Mouse (Mus musculus) neural tube, embryonic 13.5 days (tissue): ENCODE results near the gene Rbms1. TPM values are rescaled to one million over a fixed set of nuclear protein-coding genes. Genes with fewer than 3 reads are reported as not detected.

Experiments
- ATAC-seq: fragments of 200-750 bp; cut with Nextera tagmentation; 2 replicates; pipeline ENCODE4 v1.8.0; 2017; ENCODE audit warnings: low read depth, mild to moderate bottlenecking, moderate TSS enrichment, moderate library complexity
- H3K27ac ChIP-seq: fragments of 300-500 bp; sonication (generic); replicated peaks from 2 replicates; pipeline ENCODE4 v1.5.1; 2015; ENCODE audit warnings: moderate library complexity, mild to moderate bottlenecking, inconsistent platforms
- H3K27me3 ChIP-seq: fragments of 300-500 bp; sonication (generic); 2 replicates; pipeline ENCODE4 v1.6.1; 2015; ENCODE audit warnings: mild to moderate bottlenecking, inconsistent platforms
- H3K36me3 ChIP-seq: fragments of 300-500 bp; sonication (generic); 2 replicates; pipeline ENCODE4 v1.6.1; 2015; ENCODE audit warnings: mild to moderate bottlenecking, inconsistent platforms
- H3K4me1 ChIP-seq: fragments of 300-500 bp; sonication (generic); replicated peaks from 2 replicates; pipeline ENCODE4 v1.6.1; 2015; ENCODE audit warnings: inconsistent platforms
- H3K4me2 ChIP-seq: fragments of 300-500 bp; sonication (generic); 2 replicates; pipeline ENCODE4 v1.6.1; 2015; ENCODE audit warnings: inconsistent platforms, mild to moderate bottlenecking, moderate library complexity
- H3K4me3 ChIP-seq: fragments of 300-500 bp; sonication (generic); 2 replicates; pipeline ENCODE4 v1.5.1; 2015; ENCODE audit warnings: mild to moderate bottlenecking, inconsistent platforms
- H3K9ac ChIP-seq: fragments of 300-500 bp; sonication (generic); 2 replicates; pipeline ENCODE4 v1.6.1; 2015; ENCODE audit warnings: moderate library complexity, mild to moderate bottlenecking, inconsistent platforms
- H3K9me3 ChIP-seq: fragments of 300-500 bp; sonication (generic); 2 replicates; pipeline ENCODE4 v1.6.1; 2016; ENCODE audit warnings: inconsistent platforms
- WGBS: fragments of 180-500 bp; shearing (Covaris S2); methylation state at CpG from one replicate; pipeline ENCODE4 v1.1.7; 2015; 5-methylcytosine and 5-hydroxymethylcytosine counted together
- polyA plus RNA-seq: library from polyadenylated mRNA; unstranded; fragments of >200 nt; fragmentation: Nextera tagmentation; extraction: Ambion mirVana; gene quantifications from 2 replicates; pipeline ENCODE4 v1.2.1, GENCODE M21; 2015

Gene Rbms1
- polyA plus RNA-seq, 1 experiment from 2014 or later = 72.0 TPM

GRCm38 (mm10) chr2:60882202-60883042 lies 80.6 kb downstream of the Rbms1 start:
- no peak for ATAC-seq
- 66% methylated on average over 5 of the region's 5 CpGs for WGBS
- no peaks in the 10 kb centered on the region for H3K27me3 ChIP-seq
- H3K9ac ChIP-seq = peak overlapping the region; percentile 97
- no peaks in the 10 kb centered on the region for H3K9me3 ChIP-seq
- H3K27ac ChIP-seq = 0 out of 2 replicates have a peak overlapping the region, but pooled peaks have one; percentile 0
- H3K4me3 ChIP-seq = no peak overlapping the region
- H3K4me2 ChIP-seq = peak overlapping the region; percentile 85
- H3K36me3 ChIP-seq = no peaks in the 10 kb centered on the region
- H3K4me1 ChIP-seq = peaks cover 51% of the 10 kb centered on the region

GRCm38 (mm10) chr2:60881571-60882041 lies 81.4 kb downstream of the Rbms1 start:
- WGBS = 3% methylated on average over 23 of the region's 27 CpGs
- Histone ChIP-seq H3K9me3 (no peaks in the 10 kb centered on the region), H3K27me3 (no peaks in the 10 kb centered on the region), H3K36me3 (no peaks in the 10 kb centered on the region), H3K4me1 (peaks cover 59% of the 10 kb centered on the region), H3K4me3 (peak overlapping the region; percentile 93), H3K27ac (peak overlapping the region; percentile 90), H3K4me2 (peak overlapping the region; percentile 85), H3K9ac (peak overlapping the region; percentile 97)
- ATAC-seq = peak; percentile 79; the same call in 1 of the 2 replicates

- ATAC-seq = peak; percentile 91
- Histone ChIP-seq H3K4me1 (peaks cover 65% of the 10 kb centered on the region), H3K27me3 (no peaks in the 10 kb centered on the region), H3K9ac (peak overlapping the region; percentile 97), H3K36me3 (no peaks in the 10 kb centered on the region), H3K27ac (peak overlapping the region; percentile 90), H3K4me3 (peak overlapping the region; percentile 93), H3K4me2 (peak overlapping the region; percentile 85), H3K9me3 (no peaks in the 10 kb centered on the region)
- under 1% methylated on average over 44 of the region's 104 CpGs for WGBS
Observed at GRCm38 (mm10) chr2:60880789-60881570, 82.0 kb downstream of the Rbms1 start.

GRCm38 (mm10) chr2:60879966-60880788 lies 82.8 kb downstream of the Rbms1 start:
- Histone ChIP-seq H3K27ac (peak overlapping the region; percentile 42), H3K27me3 (no peaks in the 10 kb centered on the region), H3K4me2 (peak overlapping the region; percentile 85), H3K9ac (peak overlapping the region; percentile 97), H3K9me3 (no peaks in the 10 kb centered on the region), H3K4me1 (peaks cover 66% of the 10 kb centered on the region), H3K4me3 (peak overlapping the region; percentile 93), H3K36me3 (no peaks in the 10 kb centered on the region)
- WGBS = 2% methylated on average over 14 of the region's 14 CpGs
- no peak for ATAC-seq

- H3K27ac ChIP-seq = peak overlapping the region; percentile 18; the same call in 1 of the 2 replicates
- H3K9me3 ChIP-seq = no peaks in the 10 kb centered on the region
- peak overlapping the region; percentile 85 for H3K4me2 ChIP-seq
- peaks cover 61% of the 10 kb centered on the region for H3K4me1 ChIP-seq
- peak overlapping the region; percentile 93 for H3K4me3 ChIP-seq
- H3K36me3 ChIP-seq = no peaks in the 10 kb centered on the region
- ATAC-seq = no peak
- H3K27me3 ChIP-seq = no peaks in the 10 kb centered on the region
- peak overlapping the region; percentile 97 for H3K9ac ChIP-seq
- 34% methylated on average over 5 of the region's 5 CpGs for WGBS
Observed at GRCm38 (mm10) chr2:60879141-60879818, 83.7 kb downstream of the Rbms1 start.

GRCm38 (mm10) chr2:60877543-60878386 lies 85.2 kb downstream of the Rbms1 start:
- H3K4me2 ChIP-seq = peak overlapping the region; percentile 85
- WGBS = 82% methylated on average over 14 of the region's 14 CpGs
- ATAC-seq = no peak

GRCm38 (mm10) chr2:60876891-60877290 lies 86.1 kb downstream of the Rbms1 start:
- no peaks in the 10 kb centered on the region for H3K36me3 ChIP-seq
- H3K4me1 ChIP-seq = peaks cover 49% of the 10 kb centered on the region
- H3K9ac ChIP-seq = no peak overlapping the region
- H3K27ac ChIP-seq = no peak overlapping the region; the same call in 1 of the 2 replicates
- H3K4me2 ChIP-seq = no peak overlapping the region
- H3K27me3 ChIP-seq = no peaks in the 10 kb centered on the region
- H3K4me3 ChIP-seq = no peak overlapping the region
- ATAC-seq = no peak
- 49% methylated on average over 2 of the region's 2 CpGs for WGBS
- H3K9me3 ChIP-seq = no peaks in the 10 kb centered on the region

More at GRCm38 (mm10) chr2:60877543-60878386, 85.2 kb downstream of the Rbms1 start:
- Histone ChIP-seq H3K9ac (no peak overlapping the region), H3K27ac (no peak overlapping the region), H3K4me3 (no peak overlapping the region), H3K4me1 (peaks cover 53% of the 10 kb centered on the region), H3K27me3 (no peaks in the 10 kb centered on the region), H3K36me3 (no peaks in the 10 kb centered on the region), H3K9me3 (no peaks in the 10 kb centered on the region)

GRCm38 (mm10) chr2:60872095-60872811 lies 90.7 kb downstream of the Rbms1 start:
- WGBS = 74% methylated on average over 7 of the region's 7 CpGs
- Histone ChIP-seq H3K27ac (no peak overlapping the region), H3K4me2 (no peak overlapping the region), H3K36me3 (no peaks in the 10 kb centered on the region), H3K27me3 (no peaks in the 10 kb centered on the region), H3K4me1 (peaks cover 37% of the 10 kb centered on the region), H3K4me3 (no peak overlapping the region), H3K9ac (no peak overlapping the region), H3K9me3 (no peaks in the 10 kb centered on the region)
- ATAC-seq = no peak

- Histone ChIP-seq H3K4me3 (no peak overlapping the region), H3K4me2 (no peak overlapping the region), H3K36me3 (no peaks in the 10 kb centered on the region), H3K27me3 (no peaks in the 10 kb centered on the region), H3K9me3 (no peaks in the 10 kb centered on the region), H3K4me1 (peaks cover 32% of the 10 kb centered on the region), H3K9ac (no peak overlapping the region), H3K27ac (no peak overlapping the region)
- 22% methylated on average over 5 of the region's 5 CpGs for WGBS
- no peak for ATAC-seq
Observed at GRCm38 (mm10) chr2:60871001-60871400, 92.0 kb downstream of the Rbms1 start.

GRCm38 (mm10) chr2:60870450-60870849 lies 92.5 kb downstream of the Rbms1 start:
- Histone ChIP-seq H3K9ac (no peak overlapping the region), H3K9me3 (no peaks in the 10 kb centered on the region), H3K4me1 (peaks cover 33% of the 10 kb centered on the region), H3K27me3 (no peaks in the 10 kb centered on the region), H3K27ac (no peak overlapping the region), H3K36me3 (no peaks in the 10 kb centered on the region), H3K4me2 (no peak overlapping the region), H3K4me3 (no peak overlapping the region)
- ATAC-seq = no peak
- 52% methylated on average over 4 of the region's 4 CpGs for WGBS
